ENCODE assay signal across 8 mouse cellular contexts in genomic region chr1:37350886-37351651, GRCm38 (mm10). TPM values are rescaled to one million over a fixed set of nuclear protein-coding genes. Genes with fewer than 3 reads are reported as not detected.
DNase-seq lines count a peak whose midpoint lies in the region; ATAC-seq lines count a peak whose summit lies in the region.

No protein-coding gene starts in this region.

- H3K4me2 ChIP-seq in stomach, embryonic 16.5 days (ENCODE audit: low read depth, low read length): no peak overlapping the region

- H3K36me3 ChIP-seq in stomach, embryonic 16.5 days (ENCODE audit: control insufficient read depth, insufficient read depth, low read length): no peaks in the 10 kb centered on the region

- WGBS in stomach, embryonic 16.5 days: 57% methylated on average over 7 of the region's 7 CpGs

- no peak overlapping the region for H3K4me3 ChIP-seq in stomach, embryonic 16.5 days (replicated peaks; ENCODE audit: low read length)

- intact Hi-C loops in left cerebral cortex, postnatal 4 days (cut with DNase I): no loop called here

- H3K4me1 ChIP-seq in stomach, embryonic 16.5 days (ENCODE audit: control insufficient read depth, insufficient read depth, low read length): no peaks in the 10 kb centered on the region

- no peak overlapping the region for H3K9ac ChIP-seq in stomach, embryonic 16.5 days (ENCODE audit: low read length)

- no peaks in the 10 kb centered on the region for H3K27me3 ChIP-seq in stomach, embryonic 16.5 days (ENCODE audit: control insufficient read depth, insufficient read depth, low read length)

- H3K27ac ChIP-seq in stomach, embryonic 16.5 days (ENCODE audit: low read length): no peak overlapping the region

- ATAC-seq in stomach, embryonic 16.5 days (ENCODE audit: insufficient read depth, low FRiP score): peak; percentile 70; the same call in 1 of the 2 replicates

- peak; percentile 33 for DNase-seq in embryo, embryonic 10 days (ENCODE audit: low spot score)
- no peak for DNase-seq in embryo, embryonic 9.5 days (ENCODE audit: extremely low spot score)
- DNase-seq in retina, postnatal 1 day: peak; percentile 78
- DNase-seq in retina, embryonic 14.5 days (ENCODE audit: low spot score): no peak
- DNase-seq in left cerebral cortex, postnatal 4 days: peak; percentile 27
- no peak for DNase-seq in gastrocnemius, postnatal 25 days
- DNase-seq in urinary bladder, adult 18-20 months (ENCODE audit: low spot score in 2 of 2): no peak

- no peaks in the 10 kb centered on the region for H3K9me3 ChIP-seq in stomach, embryonic 16.5 days (replicated peaks; ENCODE audit: control insufficient read depth, low read length)

RNA-seq across cellular contexts. Expression of gene Inpp4a, which starts 51.4 kb away (rescaled TPM):
- 100 to 1,000 TPM; 125 to 127 TPM for total RNA-seq in left cerebral cortex, postnatal 4 days (2021)
- 18.2 and 18.8 TPM in 2 replicates for polyA plus RNA-seq in stomach, embryonic 16.5 days (2015; fragmentation: Nextera tagmentation; extraction: Ambion mirVana)
- total RNA-seq in gastrocnemius, postnatal 25 days (2021): 10 to 100 TPM; 14.2 to 14.3 TPM

Comparison
In these comparisons a context has a peak if more than half of its experiments do, and no peak if none do; other contexts are left out.
1. DNase-seq: peak in embryo, embryonic 10 days (single experiment), retina, postnatal 1 day (single experiment) and left cerebral cortex, postnatal 4 days (single experiment); none in embryo, embryonic 9.5 days (single experiment), retina, embryonic 14.5 days (single experiment), gastrocnemius, postnatal 25 days (single experiment) and urinary bladder, adult 18-20 months (0 of 2).
2. RNA of gene Inpp4a, which starts 51.4 kb away (total RNA-seq): 125 to 127 TPM in left cerebral cortex, postnatal 4 days; 14.2 to 14.3 TPM in gastrocnemius, postnatal 25 days; every median in the first group is over 4 times any median in the second.